Mouse (Mus musculus) hindbrain, embryonic 10.5 days (tissue): Measurements from ENCODE around the gene Dnajb6. TPM values are rescaled to one million over a fixed set of nuclear protein-coding genes. Genes with fewer than 3 reads are reported as not detected.

Experiments used
- polyA plus RNA-seq: library from polyadenylated mRNA; unstranded; fragments of >200 nt; fragmentation: Nextera tagmentation; extraction: Ambion mirVana; gene quantifications from 2 replicates; pipeline ENCODE4 v1.2.1, GENCODE M21; 2016

The Dnajb6 gene
- polyA plus RNA-seq, 1 experiment from 2014 or later = 173 TPM

Other genes with a start within 250 kb of the Dnajb6 start
- gene Ube3c, start 166.4 kb upstream of the Dnajb6 start, polyA plus RNA-seq = 23.3 and 23.7 TPM in 2 replicates
- gene Gm5129, start 248 bp downstream of the Dnajb6 start, polyA plus RNA-seq = not detected in 2 replicates